Mouse (Mus musculus) myocyte (in vitro differentiated cells): ENCODE measurements at regions not wholly inside any gene's neighbourhood (a gene's known extent, or its start where the extent isn't known, plus 50 kb on each side); places are given as distances from the start of the nearest gene placed in this dataset.

Experiments used
- CEBPB ChIP-seq: IDR thresholded peaks from 2 replicates; pipeline ENCODE4 v1.6.1; 2011; ENCODE audit warnings: mild to moderate bottlenecking, moderate library complexity; ENCODE audit not compliant: poor library complexity, insufficient read depth, severe bottlenecking
- E2F4 ChIP-seq: IDR thresholded peaks from one replicate; pipeline ENCODE4 v1.6.1; 2011; ENCODE audit warnings: mild to moderate bottlenecking, control low read depth, moderate library complexity; ENCODE audit not compliant: insufficient read depth
- MAX ChIP-seq: IDR thresholded peaks from one replicate; pipeline ENCODE4 v1.6.1; 2011; ENCODE audit warnings: low read depth, mild to moderate bottlenecking, control low read depth
- MYOD1 ChIP-seq, 3 experiments: IDR thresholded peaks; one replicate each; pipeline ENCODE4 v1.6.1; 2011; ENCODE audit warnings: control low read depth in 2 of 3, low read depth in 2 of 3, mild to moderate bottlenecking in 2 of 3, moderate library complexity in 1 of 3; ENCODE audit not compliant: insufficient read length in 2 of 3, control insufficient read depth in 1 of 3
- MYOG ChIP-seq, 3 experiments: IDR thresholded peaks; one replicate each; pipeline ENCODE4 v1.6.1; 2011; ENCODE audit warnings: control low read depth in 2 of 3, low read depth in 2 of 3, mild to moderate bottlenecking in 2 of 3; ENCODE audit not compliant: insufficient read length in 2 of 3, control insufficient read depth in 1 of 3, insufficient read depth in 1 of 3
- POLR2A ChIP-seq: IDR thresholded peaks from one replicate; pipeline ENCODE4 v1.6.1; 2011; ENCODE audit warnings: low read depth, mild to moderate bottlenecking, control low read depth, moderate library complexity; ENCODE audit not compliant: insufficient read length
- REST ChIP-seq: IDR thresholded peaks from one replicate; pipeline ENCODE4 v1.6.1; 2011; ENCODE audit warnings: mild to moderate bottlenecking, control low read depth, moderate library complexity; ENCODE audit not compliant: insufficient read depth, insufficient read length
- SRF ChIP-seq: IDR thresholded peaks from one replicate; pipeline ENCODE4 v1.6.1; 2011; ENCODE audit warnings: low read depth; ENCODE audit not compliant: control insufficient read depth, insufficient read length
- TCF12 ChIP-seq: IDR thresholded peaks from one replicate; pipeline ENCODE4 v1.6.1; 2011; ENCODE audit warnings: mild to moderate bottlenecking, control low read depth; ENCODE audit not compliant: poor library complexity, insufficient read depth, severe bottlenecking
- USF1 ChIP-seq: IDR thresholded peaks from one replicate; pipeline ENCODE4 v1.6.1; 2011; ENCODE audit warnings: low read depth, mild to moderate bottlenecking, control low read depth, moderate library complexity

DNA sequence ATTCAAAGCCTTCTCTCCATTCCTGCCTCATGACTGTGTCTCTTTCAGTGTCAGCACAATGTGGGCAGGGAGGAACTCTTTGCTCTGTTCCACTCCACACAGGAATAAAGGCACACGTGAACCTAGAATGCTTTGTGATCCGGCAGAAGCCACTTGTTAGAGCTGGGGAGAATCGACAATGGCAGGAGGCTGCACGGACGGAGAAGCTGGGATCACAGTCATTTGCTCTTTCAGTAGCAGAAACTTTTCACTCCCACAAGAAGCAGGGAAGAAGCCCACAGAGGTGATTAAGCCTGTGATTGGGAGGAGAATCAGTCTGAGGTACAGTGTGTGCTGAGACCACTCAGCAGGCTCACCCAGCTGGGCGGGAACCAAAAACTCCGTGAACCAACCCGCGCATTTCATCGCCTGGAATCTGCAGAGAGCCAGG is 98.7 kb upstream of the Got2 start:
- TF ChIP-seq E2F4, result no peak
- TF ChIP-seq USF1, result no peak
- TF ChIP-seq MAX, result no peak
- TF ChIP-seq MYOD1 (IDR thresholded peaks at IDR 0.05; ENCODE audit: control insufficient read depth in 1 of 3, insufficient read length in 2 of 3, low read depth in 2 of 3), result no peak
- TF ChIP-seq TCF12, result no peak
- no peak for TF ChIP-seq REST
- TF ChIP-seq POLR2A, result no peak
- TF ChIP-seq CEBPB, result no peak
- no peak for TF ChIP-seq MYOG (IDR thresholded peaks at IDR 0.05; ENCODE audit: control insufficient read depth in 1 of 3, insufficient read depth in 1 of 3, insufficient read length in 2 of 3, low read depth in 2 of 3)
- no peak for TF ChIP-seq SRF
